Mouse (Mus musculus): ENCODE results near the gene 4930452B06Rik. TPM values are rescaled to one million over a fixed set of nuclear protein-coding genes. Genes with fewer than 3 reads are reported as not detected.

4930452B06Rik gene
- polyA plus RNA-seq, 1 experiment = 2.3 TPM

- WGBS = 49% methylated on average over 10 of the region's 10 CpGs
- no peak for TF ChIP-seq CTCF (IDR thresholded peaks at IDR 0.05; ENCODE audit: borderline replicate concordance, insufficient read depth, low read depth, low read length)
- TF ChIP-seq POLR2A (IDR thresholded peaks at IDR 0.05; ENCODE audit: borderline replicate concordance, insufficient read depth, low read length) = no peak
- Histone ChIP-seq H3K27ac (ENCODE audit: insufficient read depth, low read length) (no peak overlapping the region), H3K27me3 (ENCODE audit: control insufficient read depth, insufficient read depth, low read length) (no peaks in the 10 kb centered on the region), H3K4me1 (ENCODE audit: control insufficient read depth, insufficient read depth, low read length) (no peaks in the 10 kb centered on the region), H3K4me3 (replicated peaks; ENCODE audit: insufficient read depth, low read depth, low read length) (no peak overlapping the region)
- DNase-seq = no peak
These were observed 244.7 kb downstream of the 4930452B06Rik start for GRCm38 (mm10) chr14:8421199-8421787.

GRCm38 (mm10) chr14:8418610-8419009 is 247.4 kb downstream of the 4930452B06Rik start:
- 48% methylated on average over 3 of the region's 3 CpGs for WGBS
- TF ChIP-seq POLR2A (IDR thresholded peaks at IDR 0.05; ENCODE audit: borderline replicate concordance, insufficient read depth, low read length) = no peak
- no peak overlapping the region for H3K4me3 ChIP-seq (replicated peaks; ENCODE audit: insufficient read depth, low read depth, low read length)

GRCm38 (mm10) chr14:8405946-8406345 is 260.1 kb downstream of the 4930452B06Rik start:
- Histone ChIP-seq H3K27me3 (ENCODE audit: control insufficient read depth, insufficient read depth, low read length) (no peaks in the 10 kb centered on the region), H3K4me1 (ENCODE audit: control insufficient read depth, insufficient read depth, low read length) (no peaks in the 10 kb centered on the region), H3K4me3 (replicated peaks; ENCODE audit: insufficient read depth, low read depth, low read length) (no peak overlapping the region), H3K27ac (ENCODE audit: insufficient read depth, low read length) (no peak overlapping the region)
- WGBS = 77% methylated on average over 6 of the region's 6 CpGs
- no peak for DNase-seq
- TF ChIP-seq CTCF (IDR thresholded peaks at IDR 0.05; ENCODE audit: borderline replicate concordance, insufficient read depth, low read depth, low read length) (no peak), POLR2A (IDR thresholded peaks at IDR 0.05; ENCODE audit: borderline replicate concordance, insufficient read depth, low read length) (no peak)

More at GRCm38 (mm10) chr14:8418610-8419009, 247.4 kb downstream of the 4930452B06Rik start:
- no peaks in the 10 kb centered on the region for H3K4me1 ChIP-seq (ENCODE audit: control insufficient read depth, insufficient read depth, low read length)
- H3K27me3 ChIP-seq (ENCODE audit: control insufficient read depth, insufficient read depth, low read length) = no peaks in the 10 kb centered on the region
- H3K27ac ChIP-seq (ENCODE audit: insufficient read depth, low read length) = no peak overlapping the region
- DNase-seq = no peak

- H3K27me3 ChIP-seq (ENCODE audit: control insufficient read depth, insufficient read depth, low read length) = no peaks in the 10 kb centered on the region
- H3K27ac ChIP-seq (ENCODE audit: insufficient read depth, low read length) = no peak overlapping the region
- TF ChIP-seq POLR2A (IDR thresholded peaks at IDR 0.05; ENCODE audit: borderline replicate concordance, insufficient read depth, low read length) (no peak), CTCF (IDR thresholded peaks at IDR 0.05; ENCODE audit: borderline replicate concordance, insufficient read depth, low read depth, low read length) (no peak)
- WGBS = 69% methylated on average over 3 of the region's 3 CpGs
- H3K4me1 ChIP-seq (ENCODE audit: control insufficient read depth, insufficient read depth, low read length) = no peaks in the 10 kb centered on the region
- DNase-seq = no peak
- no peak overlapping the region for H3K4me3 ChIP-seq (replicated peaks; ENCODE audit: insufficient read depth, low read depth, low read length)
These were observed 262.7 kb downstream of the 4930452B06Rik start for GRCm38 (mm10) chr14:8403310-8403709.

GRCm38 (mm10) chr14:8398507-8398906 is 267.5 kb downstream of the 4930452B06Rik start:
- no peaks in the 10 kb centered on the region for H3K4me1 ChIP-seq (ENCODE audit: control insufficient read depth, insufficient read depth, low read length)
- H3K27ac ChIP-seq (ENCODE audit: insufficient read depth, low read length) = no peak overlapping the region
- TF ChIP-seq POLR2A (IDR thresholded peaks at IDR 0.05; ENCODE audit: borderline replicate concordance, insufficient read depth, low read length) (no peak), CTCF (IDR thresholded peaks at IDR 0.05; ENCODE audit: borderline replicate concordance, insufficient read depth, low read depth, low read length) (no peak)
- no peak for DNase-seq
- no peaks in the 10 kb centered on the region for H3K27me3 ChIP-seq (ENCODE audit: control insufficient read depth, insufficient read depth, low read length)
- H3K4me3 ChIP-seq (replicated peaks; ENCODE audit: insufficient read depth, low read depth, low read length) = no peak overlapping the region

- 89% methylated on average over 7 of the region's 7 CpGs for WGBS
- TF ChIP-seq CTCF (IDR thresholded peaks at IDR 0.05; ENCODE audit: borderline replicate concordance, insufficient read depth, low read depth, low read length) (no peak), POLR2A (IDR thresholded peaks at IDR 0.05; ENCODE audit: borderline replicate concordance, insufficient read depth, low read length) (no peak)
- H3K27ac ChIP-seq (ENCODE audit: insufficient read depth, low read length) = no peak overlapping the region
- DNase-seq = no peak
- no peak overlapping the region for H3K4me3 ChIP-seq (replicated peaks; ENCODE audit: insufficient read depth, low read depth, low read length)
- no peaks in the 10 kb centered on the region for H3K4me1 ChIP-seq (ENCODE audit: control insufficient read depth, insufficient read depth, low read length)
- no peaks in the 10 kb centered on the region for H3K27me3 ChIP-seq (ENCODE audit: control insufficient read depth, insufficient read depth, low read length)
These were observed 270.3 kb downstream of the 4930452B06Rik start for GRCm38 (mm10) chr14:8395690-8396287.

GRCm38 (mm10) chr14:8392181-8392825 is 273.7 kb downstream of the 4930452B06Rik start:
- no peak overlapping the region for H3K27ac ChIP-seq (ENCODE audit: insufficient read depth, low read length)
- H3K4me1 ChIP-seq (ENCODE audit: control insufficient read depth, insufficient read depth, low read length) = no peaks in the 10 kb centered on the region
- no peaks in the 10 kb centered on the region for H3K27me3 ChIP-seq (ENCODE audit: control insufficient read depth, insufficient read depth, low read length)
- no peak overlapping the region for H3K4me3 ChIP-seq (replicated peaks; ENCODE audit: insufficient read depth, low read depth, low read length)
- WGBS = 52% methylated on average over 6 of the region's 6 CpGs
- TF ChIP-seq CTCF (IDR thresholded peaks at IDR 0.05; ENCODE audit: borderline replicate concordance, insufficient read depth, low read depth, low read length) = no peak
- no peak for TF ChIP-seq POLR2A (IDR thresholded peaks at IDR 0.05; ENCODE audit: borderline replicate concordance, insufficient read depth, low read length)
- no peak for DNase-seq

Data from cerebellum, adult 2 months (tissue).